Mouse (Mus musculus) liver, adult 2 months (tissue): ENCODE results near the gene Rnls.

Source experiments
- CTCF ChIP-seq: fragments of 200-500 bp; IDR thresholded peaks from 2 replicates; pipeline ENCODE4 v1.5.1; 2011; ENCODE audit warnings: low read depth, low read length, control low read depth
- POLR2A ChIP-seq: fragments of 200-500 bp; IDR thresholded peaks from 2 replicates; pipeline ENCODE4 v1.6.1; 2011; ENCODE audit warnings: low read length, control low read depth; ENCODE audit not compliant: insufficient read depth; ENCODE audit errors: extremely low read depth

DNA sequence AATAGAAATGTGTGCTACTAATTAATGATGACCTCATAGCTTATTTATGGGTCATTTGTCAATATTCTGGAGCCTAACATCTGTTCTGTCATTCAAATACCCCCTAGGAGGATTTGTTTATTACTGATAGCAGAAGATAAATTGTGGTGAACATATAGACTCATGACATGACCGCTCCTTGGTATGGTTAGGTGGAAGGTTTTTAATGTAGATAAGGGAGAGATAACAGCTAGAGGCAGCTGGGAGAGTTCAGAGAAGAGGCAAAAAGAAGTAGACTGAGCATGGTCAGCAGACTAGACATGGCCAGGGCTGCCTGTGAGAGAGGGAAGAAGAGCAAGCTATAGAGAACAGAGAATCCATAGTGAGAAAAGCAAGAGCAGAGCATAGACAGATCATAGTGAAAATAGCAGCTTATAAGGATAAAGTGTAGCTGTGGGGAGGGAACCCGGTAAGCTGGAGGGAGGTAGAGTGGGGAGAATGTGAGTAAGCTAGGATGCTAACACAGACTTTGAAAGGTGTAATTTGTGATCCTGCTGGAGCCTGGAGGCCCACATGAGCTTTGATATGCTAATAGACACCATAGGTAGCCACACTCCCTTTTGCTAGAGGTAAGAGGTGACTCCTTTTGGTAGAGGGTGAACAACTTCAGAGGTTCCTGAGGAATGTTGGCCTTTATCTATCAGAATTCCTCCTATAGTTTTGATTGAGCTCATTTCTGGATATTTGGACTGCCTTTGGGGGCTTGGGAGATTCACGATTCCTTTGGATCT, 127.7 kb downstream of the Rnls start:
- TF ChIP-seq CTCF (no peak), POLR2A (no peak)
